Mouse (Mus musculus) adrenal gland, adult 18-20 months (tissue): ENCODE results near the gene Gm20826. TPM values are rescaled to one million over a fixed set of nuclear protein-coding genes. Genes with fewer than 3 reads are reported as not detected.
"Not testable (repeated sequence)": the region's sequence is repeated elsewhere in the genome, so short reads cannot be mapped to it uniquely, and the experiment has no call there.

Experiments used
- DNase-seq, 2 experiments: peaks; one replicate each; pipeline ENCODE4 v3.0.0; 2021 to 2022; ENCODE audit warnings: low spot score in 2 of 2
- long read RNA-seq, 2 experiments: library from polyadenylated mRNA; stranded (forward); transcript quantifications; one replicate each; pipeline ENCODE4 v2.0.0; 2021
- total RNA-seq, 2 experiments: library from RNA; stranded (reverse); gene quantifications; 1 replicate in 1 of 2; 2 replicates in 1 of 2; pipeline ENCODE4 v1.2.3; 2021

Gene Gm20826
- not detected for total RNA-seq
- long read RNA-seq, experiment 1: 0 reads
- long read RNA-seq, experiment 2: 0 reads

- DNase-seq: not testable (repeated sequence)
Measured at GRCm38 (mm10) chrY:7638389-7638788, at the start of gene Gm20826. TSS of gene Gm20826 (minus strand) at chrY:7638489.

Other genes with a start within 250 kb of the Gm20826 start
- gene Gm21788, start 233.5 kb downstream of the Gm20826 start, total RNA-seq: not detected
- not detected for gene Gm28576, start 84.5 kb upstream of the Gm20826 start, total RNA-seq